Mouse (Mus musculus) cerebellum, adult 2 months (tissue): Measurements from ENCODE around the gene Large2. TPM values are rescaled to one million over a fixed set of nuclear protein-coding genes. Genes with fewer than 3 reads are reported as not detected.

Source experiments
- DNase-seq, 2 experiments: peaks; one replicate each; pipeline ENCODE4 v3.0.0; 2021
- H3K27ac ChIP-seq: fragments of 200-500 bp; 2 replicates; pipeline ENCODE4 v1.5.1; 2012; ENCODE audit warnings: low read length, control low read depth, inconsistent platforms; ENCODE audit not compliant: insufficient read depth
- H3K27me3 ChIP-seq: fragments of 200-500 bp; 2 replicates; pipeline ENCODE4 v1.6.1; 2012; ENCODE audit warnings: inconsistent platforms, mild to moderate bottlenecking, low read length, moderate library complexity; ENCODE audit not compliant: control insufficient read depth, insufficient read depth
- H3K4me1 ChIP-seq: fragments of 200-500 bp; 2 replicates; pipeline ENCODE4 v1.6.1; 2011; ENCODE audit warnings: low read length; ENCODE audit not compliant: control insufficient read depth, insufficient read depth
- H3K4me3 ChIP-seq: fragments of 200-500 bp; replicated peaks from 2 replicates; pipeline ENCODE3; 2011; ENCODE audit warnings: mild to moderate bottlenecking, low read depth, low read length, control low read depth; ENCODE audit not compliant: insufficient read depth
- CTCF ChIP-seq: fragments of 200-500 bp; IDR thresholded peaks from 2 replicates; pipeline ENCODE4 v1.5.1; 2011; ENCODE audit warnings: low read depth, mild to moderate bottlenecking, control low read depth, low read length, moderate library complexity, borderline replicate concordance; ENCODE audit not compliant: insufficient read depth
- POLR2A ChIP-seq: fragments of 200-500 bp; IDR thresholded peaks from 2 replicates; pipeline ENCODE4 v1.6.1; 2011; ENCODE audit warnings: low read length, control low read depth, borderline replicate concordance; ENCODE audit not compliant: insufficient read depth
- WGBS: fragments of 180-500 bp; shearing (Covaris S2); methylation state at CpG from one replicate; pipeline ENCODE4 v1.1.7; 2018; 5-methylcytosine and 5-hydroxymethylcytosine counted together
- polyA plus RNA-seq: library from polyadenylated mRNA; depleted of rRNA; stranded (reverse); fragments of >200 nt; gene quantifications from 2 replicates; pipeline ENCODE4 v1.2.3, GENCODE M21; 2012

Gene Large2
- polyA plus RNA-seq, 1 experiment = 0.62 TPM

DNA sequence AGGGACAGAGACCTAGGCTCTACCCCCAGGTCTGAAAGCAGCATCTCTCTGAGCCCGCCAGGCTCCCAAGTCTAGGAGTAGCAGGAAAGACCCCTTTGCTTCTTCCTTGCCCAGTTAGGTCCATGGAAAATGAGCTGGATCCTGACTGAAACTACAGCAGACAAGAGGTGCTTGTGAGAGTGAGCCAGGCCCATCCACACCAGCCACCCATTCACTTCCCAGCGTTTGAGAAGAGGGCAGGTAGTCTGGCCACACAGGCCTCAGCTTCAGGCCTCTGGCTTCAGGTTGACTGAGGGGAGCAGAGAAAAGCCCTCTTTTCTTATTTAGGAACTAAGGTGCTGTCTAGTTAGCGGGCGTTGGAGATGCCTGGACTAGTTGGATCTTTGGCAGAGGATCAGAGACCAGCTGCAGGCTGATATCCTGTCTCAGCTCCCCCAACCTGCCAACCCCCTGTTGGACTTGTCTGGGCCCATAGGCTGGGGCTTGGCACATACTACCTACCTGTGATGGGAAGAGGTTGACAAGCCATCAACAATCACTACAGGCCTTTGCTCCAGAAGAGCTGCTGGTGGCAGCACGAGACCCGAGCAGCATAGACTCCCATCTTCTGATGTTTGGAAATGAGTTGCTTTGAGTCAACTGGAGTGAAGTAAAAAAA, 12.0 kb downstream of the Large2 start:
- 54% methylated on average over 6 of the region's 6 CpGs for whole genome bisulfite sequencing
- no peak for DNase-seq
- H3K4me1 ChIP-seq = peaks cover 11% of the 10 kb centered on the region
- H3K27me3 ChIP-seq = no peaks in the 10 kb centered on the region
- TF ChIP-seq POLR2A = no peak
- no peak for TF ChIP-seq CTCF
- no peak overlapping the region for H3K4me3 ChIP-seq
- no peak overlapping the region for H3K27ac ChIP-seq

DNA sequence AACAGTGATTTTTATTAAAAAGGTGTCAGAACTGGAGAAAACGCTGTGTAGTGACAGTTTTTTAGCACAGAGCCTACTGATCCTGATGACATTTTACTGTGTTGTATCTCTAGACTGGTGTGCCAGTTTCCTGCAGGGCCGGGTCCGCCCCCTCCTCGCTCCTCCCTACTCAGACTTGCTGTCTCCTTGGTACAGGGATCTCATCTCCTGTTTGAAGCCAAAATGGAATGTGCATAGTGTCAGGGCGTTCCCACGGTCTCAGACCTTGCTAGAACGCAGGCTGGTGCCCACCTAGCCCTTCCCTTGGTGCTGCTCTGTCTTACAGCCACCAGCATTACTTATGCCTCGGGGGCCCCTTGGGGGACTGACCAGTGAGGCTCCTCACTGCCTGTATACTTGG, 12.9 kb downstream of the Large2 start:
- Histone ChIP-seq H3K27me3 (no peaks in the 10 kb centered on the region), H3K27ac (no peak overlapping the region), H3K4me3 (no peak overlapping the region), H3K4me1 (peaks cover 11% of the 10 kb centered on the region)
- WGBS = 59% methylated on average over 8 of the region's 8 CpGs
- no peak for TF ChIP-seq CTCF
- no peak for TF ChIP-seq POLR2A
- no peak for DNase-seq

DNA sequence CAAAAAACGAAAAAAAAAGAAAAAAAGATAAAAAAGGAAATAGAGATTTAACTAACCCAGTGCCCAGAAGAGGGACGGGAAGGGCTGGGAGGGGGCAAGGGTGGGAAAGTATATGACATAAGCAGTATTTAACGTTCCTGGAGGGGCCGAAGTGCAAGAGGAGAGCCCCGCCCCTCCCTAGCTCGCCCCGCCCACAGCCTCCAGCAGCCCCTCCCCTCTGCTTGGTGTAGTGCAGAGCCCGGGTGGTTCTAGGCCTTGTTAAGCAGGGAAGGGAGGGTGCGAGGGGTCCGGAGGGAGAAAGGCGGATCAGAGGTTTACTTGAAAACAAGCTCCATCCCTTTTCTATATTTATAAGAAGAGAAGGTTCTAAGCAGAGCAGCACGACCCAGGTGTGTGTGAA, 13.8 kb downstream of the Large2 start:
- TF ChIP-seq CTCF (no peak), POLR2A (no peak)
- no peak overlapping the region for H3K4me3 ChIP-seq
- no peaks in the 10 kb centered on the region for H3K27me3 ChIP-seq
- no peak overlapping the region for H3K27ac ChIP-seq
- 46% methylated on average over 12 of the region's 12 CpGs for WGBS
- peaks cover 11% of the 10 kb centered on the region for H3K4me1 ChIP-seq
- no peak for DNase-seq

DNA sequence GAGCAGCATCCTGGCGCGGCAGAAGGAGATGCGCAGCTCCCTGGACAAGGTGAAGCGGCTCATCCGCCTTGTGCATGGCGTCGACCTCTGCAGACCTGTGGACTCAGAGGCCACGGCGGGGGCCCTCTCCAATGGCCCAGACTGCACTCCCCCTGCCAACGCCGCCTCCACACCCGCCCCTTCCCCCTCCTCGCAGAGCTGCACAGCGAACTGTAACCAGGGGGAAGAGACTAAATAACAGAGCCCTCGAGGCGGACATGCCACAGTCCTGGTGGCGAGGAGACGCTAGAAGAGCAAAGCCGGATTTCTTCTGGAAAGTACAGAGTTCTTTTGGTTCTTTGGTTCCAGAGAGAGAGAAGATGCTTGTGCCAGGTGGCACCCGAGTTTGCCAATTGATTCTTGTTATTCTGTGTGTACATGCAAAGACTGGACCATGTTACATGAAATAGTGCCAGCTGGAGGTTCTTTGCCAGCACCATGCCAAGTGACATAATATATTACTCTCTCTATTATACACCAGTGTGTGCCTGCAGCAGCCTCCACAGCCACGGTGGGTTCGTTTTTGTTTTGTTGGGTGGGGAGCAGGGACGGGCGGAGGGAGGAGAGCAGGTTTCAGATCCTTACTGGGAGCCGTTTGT, 14.4 kb downstream of the Large2 start:
- TF ChIP-seq POLR2A = no peak
- TF ChIP-seq CTCF = no peak
- peaks cover 11% of the 10 kb centered on the region for H3K4me1 ChIP-seq
- peak; percentile 38 to 43 for DNase-seq
- no peak overlapping the region for H3K27ac ChIP-seq
- H3K27me3 ChIP-seq = no peaks in the 10 kb centered on the region
- WGBS = 35% methylated on average over 25 of the region's 25 CpGs
- H3K4me3 ChIP-seq = no peak overlapping the region

DNA sequence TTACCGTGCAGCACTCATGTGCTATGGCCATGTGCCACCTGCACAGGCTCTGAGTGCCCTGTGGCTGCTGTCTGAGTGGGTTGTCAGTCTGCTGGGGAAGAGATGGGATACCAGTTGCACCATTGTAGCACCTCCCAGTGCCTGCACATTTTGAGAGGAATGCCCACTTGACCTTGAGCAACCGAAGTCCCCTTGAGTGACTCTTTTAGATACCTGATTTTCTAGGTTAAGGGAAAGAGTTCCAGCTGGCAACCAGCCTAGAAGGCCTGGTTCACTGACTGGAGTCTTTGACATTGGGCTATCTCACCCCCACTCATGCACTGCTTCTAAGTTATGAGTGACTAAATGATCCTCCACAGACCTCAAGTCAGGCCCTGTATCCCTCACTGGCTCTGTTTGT, 15.4 kb downstream of the Large2 start:
- 21% methylated on average over 2 of the region's 2 CpGs for WGBS
- peaks cover 11% of the 10 kb centered on the region for H3K4me1 ChIP-seq

DNA sequence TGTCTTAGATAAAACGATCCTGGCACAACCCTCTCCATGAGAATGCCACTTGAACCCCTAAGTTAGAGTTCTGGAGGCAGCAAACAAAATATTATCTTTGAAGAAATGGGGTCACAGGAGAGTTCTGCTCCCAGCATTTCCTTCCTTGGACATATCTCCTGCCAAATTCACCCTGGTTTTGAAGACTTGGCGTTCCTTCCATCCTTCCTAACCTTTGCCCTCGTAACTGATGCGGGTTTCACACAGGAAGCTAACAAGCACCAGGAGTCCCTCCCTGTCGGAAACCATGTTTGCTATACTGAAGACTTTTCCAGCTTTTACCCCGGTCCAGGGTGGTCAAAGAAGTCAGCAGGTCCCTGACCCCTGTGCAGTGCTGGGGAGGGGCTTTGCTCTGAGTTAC, 20.4 kb downstream of the Large2 start:
- no peak for DNase-seq
- Histone ChIP-seq H3K27me3 (no peaks in the 10 kb centered on the region), H3K4me1 (peaks cover 2% of the 10 kb centered on the region; the same call in 1 of the 2 replicates), H3K4me3 (no peak overlapping the region), H3K27ac (no peak overlapping the region)
- TF ChIP-seq CTCF = no peak
- WGBS = 61% methylated on average over 6 of the region's 6 CpGs

More for the DNA sequence above, 15.4 kb downstream of the Large2 start:
- DNase-seq = peak; percentile 25 to 35
- H3K27me3 ChIP-seq = no peaks in the 10 kb centered on the region
- no peak overlapping the region for H3K27ac ChIP-seq
- no peak for TF ChIP-seq CTCF
- TF ChIP-seq POLR2A = no peak
- H3K4me3 ChIP-seq = no peak overlapping the region

DNA sequence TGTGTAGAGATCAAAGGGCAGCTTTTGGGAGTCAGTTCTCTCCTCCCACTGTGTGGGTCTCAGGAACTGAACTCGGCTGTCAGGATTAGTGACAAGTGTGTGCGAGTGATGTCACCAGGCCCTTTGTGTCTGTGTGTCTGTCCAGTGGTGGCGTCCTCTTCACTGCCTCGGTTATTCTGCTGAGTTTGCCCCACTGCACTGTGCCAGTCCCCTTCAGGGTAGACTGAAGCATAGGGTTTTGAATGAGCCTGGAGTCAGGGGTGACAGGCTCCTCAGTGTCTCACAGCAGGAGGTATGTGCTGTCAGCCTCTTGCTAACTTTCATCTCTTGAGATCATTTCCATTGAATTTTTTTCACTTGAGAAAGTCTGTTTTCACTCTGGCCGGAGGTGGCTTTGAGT, 21.3 kb downstream of the Large2 start:
- Histone ChIP-seq H3K27ac (no peak overlapping the region), H3K27me3 (no peaks in the 10 kb centered on the region), H3K4me3 (no peak overlapping the region), H3K4me1 (no peaks in the 10 kb centered on the region)
- TF ChIP-seq CTCF (no peak), POLR2A (no peak)
- no peak for DNase-seq
- WGBS = 41% methylated on average over 5 of the region's 5 CpGs

DNA sequence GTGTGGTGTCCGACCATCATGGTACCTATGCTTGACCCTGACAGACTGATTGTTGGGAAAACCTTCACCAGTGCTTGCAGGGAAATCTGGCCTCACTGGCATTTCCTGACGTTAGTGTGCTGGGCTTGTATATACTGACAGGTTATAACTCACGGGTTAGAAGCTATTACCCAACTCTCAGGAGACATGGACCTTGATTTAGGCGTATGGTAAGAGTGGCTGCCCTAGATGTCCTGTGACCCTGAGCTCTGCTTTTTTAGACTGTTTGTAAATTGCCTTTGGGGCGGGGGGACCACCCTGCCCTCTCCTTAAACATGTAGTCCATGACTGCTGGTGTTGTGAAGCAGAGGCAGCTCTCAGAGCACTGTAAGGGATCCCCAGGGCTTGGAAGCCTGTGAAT, 24.0 kb downstream of the Large2 start:
- WGBS = 86% methylated on average over 5 of the region's 5 CpGs
- H3K4me1 ChIP-seq = no peaks in the 10 kb centered on the region
- no peak for DNase-seq
- H3K4me3 ChIP-seq = no peak overlapping the region
- TF ChIP-seq CTCF (no peak), POLR2A (no peak)
- no peaks in the 10 kb centered on the region for H3K27me3 ChIP-seq
- no peak overlapping the region for H3K27ac ChIP-seq
